Mouse (Mus musculus): ENCODE results near the gene Lrig2. TPM values are rescaled to one million over a fixed set of nuclear protein-coding genes. Genes with fewer than 3 reads are reported as not detected.

Lrig2 gene
- polyA plus RNA-seq, 1 experiment from 2014 or later: 11.4 TPM

DNA sequence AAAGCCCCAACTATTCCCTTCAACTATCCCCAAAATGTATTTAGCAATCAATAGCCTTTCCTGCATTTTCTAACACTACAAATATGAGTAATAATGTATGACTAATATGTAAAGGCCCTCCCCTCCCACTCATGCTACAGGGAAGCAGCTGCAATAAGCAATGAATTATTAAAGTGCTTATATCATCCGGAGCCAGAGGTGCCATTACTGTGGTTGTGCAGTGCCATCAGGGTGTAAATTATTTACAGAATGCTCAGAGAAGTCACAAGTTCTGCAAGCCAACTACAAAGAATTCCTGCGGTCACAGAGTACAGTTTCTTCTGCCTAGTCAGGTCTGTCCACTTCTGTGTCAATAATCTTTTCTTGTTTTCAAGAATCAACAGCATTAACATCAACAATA is 10.8 kb downstream of the Lrig2 start:
- Histone ChIP-seq H3K27ac (replicated peaks) (no peak overlapping the region), H3K4me3 (no peak overlapping the region), H3K4me2 (no peak overlapping the region), H3K4me1 (no peaks in the 10 kb centered on the region), H3K36me3 (peaks cover 13% of the 10 kb centered on the region), H3K27me3 (replicated peaks) (no peaks in the 10 kb centered on the region), H3K9ac (no peak overlapping the region), H3K9me3 (no peaks in the 10 kb centered on the region)
- WGBS: 82% methylated on average over 2 of the region's 2 CpGs
- ATAC-seq (ENCODE audit: extremely low read depth, insufficient number of reproducible peaks, low FRiP score, low TSS enrichment): no peak

DNA sequence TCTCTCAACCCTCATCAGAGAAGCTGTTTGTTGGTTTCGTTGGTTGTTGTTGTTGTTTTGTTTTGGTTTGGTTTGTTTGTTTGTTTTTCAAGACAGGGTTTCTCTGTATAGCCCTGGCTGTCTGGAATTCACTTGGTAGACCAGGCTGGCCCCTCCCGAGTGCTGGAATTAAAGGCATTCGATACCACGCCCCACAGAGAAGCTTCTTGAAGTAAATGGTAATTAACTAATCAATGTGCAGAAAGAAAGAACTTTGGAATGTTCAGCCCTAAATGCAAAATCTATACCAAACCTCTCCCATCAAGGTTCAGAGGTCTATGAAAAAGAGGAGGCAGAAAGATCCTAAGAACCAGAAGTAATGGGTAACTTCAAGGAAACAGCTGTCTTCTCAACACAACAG is 15.5 kb downstream of the Lrig2 start:
- H3K9me3 ChIP-seq: no peaks in the 10 kb centered on the region
- no peak overlapping the region for H3K4me3 ChIP-seq
- H3K9ac ChIP-seq: no peak overlapping the region
- no peaks in the 10 kb centered on the region for H3K4me1 ChIP-seq
- H3K36me3 ChIP-seq: peaks cover 50% of the 10 kb centered on the region
- WGBS: 90% methylated on average over 4 of the region's 4 CpGs
- ATAC-seq (ENCODE audit: extremely low read depth, insufficient number of reproducible peaks, low FRiP score, low TSS enrichment): no peak
- no peak overlapping the region for H3K4me2 ChIP-seq
- H3K27me3 ChIP-seq (replicated peaks): no peaks in the 10 kb centered on the region
- no peak overlapping the region for H3K27ac ChIP-seq (replicated peaks)

DNA sequence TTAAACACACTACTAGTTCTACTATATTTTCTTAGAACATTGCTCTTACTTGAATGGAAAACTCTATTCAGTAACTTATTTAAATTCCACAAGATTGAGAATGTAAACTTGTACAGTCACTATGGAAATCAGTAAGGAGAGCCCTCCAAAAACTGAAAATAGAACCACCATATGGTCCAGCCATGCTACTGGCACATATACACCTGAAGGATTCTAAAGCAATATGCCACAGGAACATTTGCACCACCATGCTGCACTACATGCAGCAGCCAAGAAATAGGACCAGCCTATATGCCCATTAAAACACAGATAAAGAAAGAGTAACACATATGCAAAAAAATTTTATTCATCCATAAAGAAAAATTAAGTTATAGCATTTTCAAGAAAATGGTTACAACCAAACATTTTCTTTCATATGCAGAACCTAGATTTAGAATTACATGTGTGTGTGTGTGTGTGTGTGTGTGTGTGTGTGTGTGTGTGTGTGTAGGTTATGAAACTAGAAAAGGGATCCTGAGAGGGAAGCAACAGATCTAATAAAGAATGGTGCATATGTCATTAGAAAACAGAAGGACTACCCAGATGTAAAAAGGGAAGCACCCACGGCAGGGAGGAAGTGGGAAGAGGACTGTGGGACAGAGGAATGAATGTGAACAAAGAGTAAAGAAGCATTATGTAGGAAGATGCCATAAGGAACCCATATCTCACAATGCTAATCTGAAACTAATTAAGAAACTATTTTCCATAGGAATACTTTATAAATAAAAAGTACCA is 30.6 kb downstream of the Lrig2 start:
- Histone ChIP-seq H3K27me3 (replicated peaks) (no peaks in the 10 kb centered on the region), H3K9ac (no peak overlapping the region), H3K9me3 (no peaks in the 10 kb centered on the region), H3K4me1 (no peaks in the 10 kb centered on the region), H3K4me3 (no peak overlapping the region), H3K27ac (replicated peaks) (no peak overlapping the region), H3K4me2 (no peak overlapping the region), H3K36me3 (peaks cover 56% of the 10 kb centered on the region)
- no peak for ATAC-seq (ENCODE audit: extremely low read depth, insufficient number of reproducible peaks, low FRiP score, low TSS enrichment)
- 74% methylated on average over 1 of the region's 1 CpGs for WGBS

DNA sequence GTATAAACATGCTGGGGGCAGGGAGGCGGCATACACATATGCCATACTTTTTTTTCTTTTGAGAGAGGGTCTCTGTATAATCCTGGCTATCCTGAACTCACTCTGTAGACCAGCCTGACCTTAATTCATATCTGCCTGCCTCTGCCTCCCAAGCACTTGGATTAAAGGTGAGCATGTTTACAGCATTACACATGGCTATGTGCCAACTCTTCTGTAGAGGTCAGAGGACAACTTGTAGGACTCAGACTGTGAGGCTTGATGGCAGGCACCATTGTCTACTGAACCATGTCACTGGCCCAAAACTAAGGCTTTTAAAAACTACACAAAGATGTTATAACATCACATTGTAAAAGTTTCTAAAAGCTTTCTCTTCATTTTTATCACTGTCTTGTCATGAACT is 33.7 kb downstream of the Lrig2 start:
- H3K27ac ChIP-seq (replicated peaks): no peak overlapping the region
- no peak overlapping the region for H3K9ac ChIP-seq
- no peaks in the 10 kb centered on the region for H3K9me3 ChIP-seq
- no peak for ATAC-seq (ENCODE audit: extremely low read depth, insufficient number of reproducible peaks, low FRiP score, low TSS enrichment)
- no peaks in the 10 kb centered on the region for H3K4me1 ChIP-seq
- H3K4me3 ChIP-seq: no peak overlapping the region
- H3K36me3 ChIP-seq: peaks cover 54% of the 10 kb centered on the region
- WGBS: 98% methylated on average over 1 of the region's 1 CpGs
- H3K27me3 ChIP-seq (replicated peaks): no peaks in the 10 kb centered on the region
- H3K4me2 ChIP-seq: no peak overlapping the region

DNA sequence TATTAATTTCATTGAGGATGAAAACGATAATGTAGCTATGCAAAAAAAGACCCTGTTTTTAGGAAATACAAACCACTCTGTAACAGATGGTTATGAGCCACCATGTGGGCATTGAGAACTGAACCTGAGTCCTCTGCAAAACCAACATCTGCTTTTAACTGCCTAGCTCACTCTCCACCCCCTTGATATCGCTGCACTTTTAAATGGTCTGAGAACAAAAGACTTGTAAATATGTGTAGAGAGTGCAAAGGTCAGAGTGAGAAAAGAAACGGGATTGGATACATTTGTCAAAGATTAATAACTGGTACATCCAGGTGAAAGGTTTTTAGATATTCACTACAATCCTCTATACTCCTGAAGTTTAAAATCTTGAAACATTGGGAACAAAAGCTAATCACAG is 42.3 kb downstream of the Lrig2 start:
- H3K9me3 ChIP-seq: no peaks in the 10 kb centered on the region
- H3K36me3 ChIP-seq: peaks cover 46% of the 10 kb centered on the region
- H3K4me1 ChIP-seq: no peaks in the 10 kb centered on the region
- 82% methylated on average over 3 of the region's 3 CpGs for WGBS
- no peak overlapping the region for H3K9ac ChIP-seq
- no peaks in the 10 kb centered on the region for H3K27me3 ChIP-seq (replicated peaks)
- H3K4me3 ChIP-seq: no peak overlapping the region
- no peak overlapping the region for H3K27ac ChIP-seq (replicated peaks)
- H3K4me2 ChIP-seq: no peak overlapping the region
- no peak for ATAC-seq (ENCODE audit: extremely low read depth, insufficient number of reproducible peaks, low FRiP score, low TSS enrichment)

DNA sequence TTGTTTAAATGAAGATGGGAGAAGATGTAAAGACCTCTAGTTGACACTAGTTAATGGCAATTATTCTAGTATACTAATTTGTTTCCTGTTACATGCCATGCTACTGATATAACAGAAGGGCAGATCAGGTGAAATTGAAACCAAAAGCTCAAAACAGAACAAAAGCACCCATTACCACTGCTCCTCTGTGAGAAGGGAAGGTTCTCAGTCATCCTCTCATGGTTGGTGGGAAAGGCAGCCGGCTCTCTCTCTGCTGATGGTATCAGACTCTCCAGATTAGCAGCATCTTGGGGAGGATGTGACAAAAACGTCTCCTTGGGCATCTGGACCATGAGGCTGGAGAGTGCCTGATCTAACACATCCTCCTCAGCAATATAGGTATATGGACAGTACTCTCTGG is 50.5 kb downstream of the Lrig2 start:
- no peaks in the 10 kb centered on the region for H3K27me3 ChIP-seq (replicated peaks)
- no peaks in the 10 kb centered on the region for H3K9me3 ChIP-seq
- 68% methylated on average over 2 of the region's 2 CpGs for WGBS
- no peak overlapping the region for H3K9ac ChIP-seq
- peaks cover 2% of the 10 kb centered on the region; the same call in 1 of the 2 replicates for H3K4me1 ChIP-seq
- no peak overlapping the region for H3K4me2 ChIP-seq
- no peak for ATAC-seq (ENCODE audit: extremely low read depth, insufficient number of reproducible peaks, low FRiP score, low TSS enrichment)
- no peak overlapping the region for H3K4me3 ChIP-seq
- H3K27ac ChIP-seq (replicated peaks): no peak overlapping the region
- peaks cover 97% of the 10 kb centered on the region for H3K36me3 ChIP-seq

DNA sequence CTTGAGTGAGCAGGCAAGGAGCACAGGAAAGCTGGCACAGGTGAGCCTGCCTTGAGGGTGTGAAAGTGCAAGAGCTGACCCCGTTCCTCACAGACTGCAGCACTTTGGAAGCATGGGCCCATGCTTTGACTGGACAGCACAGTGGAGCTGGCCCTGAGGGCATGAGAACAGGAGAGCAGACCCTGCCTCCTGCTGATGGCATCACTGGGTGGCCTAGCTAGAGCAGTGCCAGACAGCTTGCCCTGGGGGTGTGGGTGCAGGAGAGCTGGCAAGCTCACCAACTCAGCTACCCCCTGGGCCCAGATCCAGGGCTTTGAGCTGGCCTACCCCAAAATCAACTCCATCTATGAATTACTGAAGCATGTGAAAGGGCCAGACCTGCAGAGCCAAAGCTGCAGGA is 53.1 kb downstream of the Lrig2 start:
- H3K27ac ChIP-seq (replicated peaks): no peak overlapping the region
- ATAC-seq (ENCODE audit: extremely low read depth, insufficient number of reproducible peaks, low FRiP score, low TSS enrichment): no peak
- peaks cover 7% of the 10 kb centered on the region; the same call in 1 of the 2 replicates for H3K4me1 ChIP-seq
- no peak overlapping the region for H3K4me3 ChIP-seq
- peaks cover 95% of the 10 kb centered on the region for H3K36me3 ChIP-seq
- H3K9me3 ChIP-seq: no peaks in the 10 kb centered on the region
- WGBS: 87% methylated on average over 1 of the region's 1 CpGs
- no peak overlapping the region for H3K4me2 ChIP-seq
- no peak overlapping the region for H3K9ac ChIP-seq
- no peaks in the 10 kb centered on the region for H3K27me3 ChIP-seq (replicated peaks)

DNA sequence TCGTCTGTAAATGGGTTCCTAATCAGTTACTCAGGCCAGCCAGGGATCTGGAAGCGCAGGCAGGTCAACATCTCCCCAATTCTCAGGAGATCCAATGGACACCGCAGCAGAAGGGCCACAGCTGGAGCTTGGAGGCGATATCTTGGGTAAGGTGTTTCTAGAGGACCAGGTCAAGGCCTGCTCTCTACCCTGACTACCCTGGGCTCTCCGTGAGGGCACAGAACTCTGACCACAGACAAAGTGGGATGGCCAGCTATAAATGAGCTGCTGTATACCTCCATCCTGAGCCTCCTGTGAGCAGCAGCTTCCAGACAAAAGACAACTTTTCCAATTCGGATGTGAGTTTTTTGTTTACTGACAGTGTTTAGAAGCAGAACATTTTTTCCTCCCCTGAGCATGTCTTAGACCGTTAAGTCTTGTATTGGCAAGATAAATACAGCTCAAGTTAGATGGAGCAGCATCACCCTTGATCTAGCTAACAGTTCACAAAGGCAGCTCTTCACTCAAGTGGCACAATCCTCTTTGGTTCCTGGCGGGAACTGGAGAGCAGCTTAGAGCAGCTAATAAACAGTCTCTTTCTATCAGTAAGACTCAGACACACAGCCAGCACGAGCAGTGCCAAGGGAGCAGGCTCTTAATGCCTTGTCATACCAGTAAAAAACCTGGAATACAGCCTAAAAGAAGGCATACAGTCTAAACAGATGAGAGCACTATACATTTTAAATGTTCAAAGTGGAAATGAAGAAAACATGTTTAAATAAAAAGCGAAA is 56.0 kb downstream of the Lrig2 start:
- no peak overlapping the region for H3K27ac ChIP-seq (replicated peaks)
- no peak overlapping the region for H3K4me2 ChIP-seq
- no peak overlapping the region for H3K4me3 ChIP-seq
- H3K9ac ChIP-seq: no peak overlapping the region
- WGBS: 67% methylated on average over 10 of the region's 10 CpGs
- no peak for ATAC-seq (ENCODE audit: extremely low read depth, insufficient number of reproducible peaks, low FRiP score, low TSS enrichment)
- H3K4me1 ChIP-seq: peaks cover 5% of the 10 kb centered on the region; the same call in 1 of the 2 replicates
- H3K36me3 ChIP-seq: peaks cover 72% of the 10 kb centered on the region
- no peaks in the 10 kb centered on the region for H3K9me3 ChIP-seq
- no peaks in the 10 kb centered on the region for H3K27me3 ChIP-seq (replicated peaks)

DNA sequence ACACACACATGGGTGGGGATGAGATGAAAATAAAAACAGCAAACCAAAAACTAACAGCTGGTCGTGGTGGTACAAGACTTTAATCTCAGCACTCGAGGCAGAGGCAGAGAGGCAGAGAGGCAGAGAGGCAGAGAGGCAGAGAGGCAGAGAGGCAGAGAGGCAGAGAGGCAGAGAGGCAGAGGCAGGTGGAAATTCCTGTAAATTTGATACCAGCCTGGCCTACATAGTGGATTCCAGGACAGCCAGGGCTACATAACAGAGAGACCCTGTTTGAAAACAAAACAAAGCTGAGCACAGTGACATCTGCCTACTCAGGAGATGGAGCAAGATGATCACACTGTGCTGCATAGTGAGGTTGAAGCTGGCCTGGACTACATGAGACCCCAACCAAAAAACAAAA is 64.5 kb downstream of the Lrig2 start:
- H3K4me1 ChIP-seq: peaks cover 9% of the 10 kb centered on the region
- H3K27ac ChIP-seq (replicated peaks): no peak overlapping the region
- H3K4me3 ChIP-seq: no peak overlapping the region
- H3K27me3 ChIP-seq (replicated peaks): no peaks in the 10 kb centered on the region
- no peaks in the 10 kb centered on the region for H3K36me3 ChIP-seq
- no peaks in the 10 kb centered on the region for H3K9me3 ChIP-seq
- H3K4me2 ChIP-seq: no peak overlapping the region
- H3K9ac ChIP-seq: no peak overlapping the region
- ATAC-seq (ENCODE audit: extremely low read depth, insufficient number of reproducible peaks, low FRiP score, low TSS enrichment): no peak
- 34% methylated on average over 2 of the region's 2 CpGs for WGBS

DNA sequence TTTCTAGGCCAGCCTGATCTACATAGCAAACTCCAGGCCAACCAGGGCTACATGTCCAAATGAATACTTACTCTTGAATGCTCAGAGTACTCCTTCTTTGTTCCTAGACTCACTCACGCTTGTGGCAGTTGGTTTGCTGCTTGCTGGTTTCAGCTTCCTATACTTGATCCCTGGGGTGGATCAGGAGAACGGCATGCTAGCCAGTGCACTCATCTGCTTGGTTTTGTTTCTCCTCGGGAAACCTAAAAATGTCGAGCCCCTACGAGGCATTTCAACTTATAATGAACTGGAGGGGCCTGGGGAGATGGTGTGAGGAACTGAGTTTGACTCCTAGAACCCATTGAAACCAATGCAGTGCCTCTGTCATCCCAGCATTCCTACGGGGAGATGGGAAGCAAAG is 65.0 kb downstream of the Lrig2 start:
- Histone ChIP-seq H3K36me3 (no peaks in the 10 kb centered on the region), H3K27ac (replicated peaks) (no peak overlapping the region), H3K9ac (no peak overlapping the region), H3K4me2 (no peak overlapping the region), H3K4me1 (peaks cover 14% of the 10 kb centered on the region), H3K9me3 (no peaks in the 10 kb centered on the region), H3K4me3 (no peak overlapping the region), H3K27me3 (replicated peaks) (no peaks in the 10 kb centered on the region)
- no peak for ATAC-seq (ENCODE audit: extremely low read depth, insufficient number of reproducible peaks, low FRiP score, low TSS enrichment)
- WGBS: 79% methylated on average over 6 of the region's 6 CpGs

DNA sequence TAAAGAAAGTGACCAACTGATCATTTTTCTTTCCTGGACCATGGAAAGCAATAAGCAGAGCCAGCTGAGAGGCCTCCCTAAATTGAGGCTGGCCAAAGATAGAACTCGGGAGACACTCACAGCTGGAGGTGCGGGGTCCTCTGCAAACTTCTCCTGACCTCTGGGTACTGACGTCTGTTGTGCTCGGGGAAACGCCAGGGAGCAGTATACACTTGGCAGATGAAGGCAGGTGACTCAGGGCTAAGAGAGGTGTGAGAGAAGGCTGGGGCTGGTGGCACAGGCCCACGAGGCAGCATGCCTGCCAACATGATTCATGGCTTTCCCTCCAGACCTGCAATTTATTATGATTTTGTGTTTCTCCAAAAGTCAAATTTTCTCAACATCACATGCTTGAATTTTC is 66.1 kb downstream of the Lrig2 start:
- WGBS: 36% methylated on average over 6 of the region's 6 CpGs
- no peak for ATAC-seq (ENCODE audit: extremely low read depth, insufficient number of reproducible peaks, low FRiP score, low TSS enrichment)

More for the DNA sequence above, 66.1 kb downstream of the Lrig2 start:
- peak overlapping the region; percentile 6; the same call in 1 of the 2 replicates for H3K9ac ChIP-seq
- H3K4me3 ChIP-seq: no peak overlapping the region
- H3K27me3 ChIP-seq (replicated peaks): no peaks in the 10 kb centered on the region
- H3K4me2 ChIP-seq: no peak overlapping the region
- H3K27ac ChIP-seq (replicated peaks): no peak overlapping the region
- no peaks in the 10 kb centered on the region for H3K36me3 ChIP-seq
- peaks cover 25% of the 10 kb centered on the region for H3K4me1 ChIP-seq
- no peaks in the 10 kb centered on the region for H3K9me3 ChIP-seq

Data from heart, embryonic 13.5 days (tissue).